Mouse (Mus musculus) MEL (cell line): Measurements from ENCODE around the gene Grap. TPM values are rescaled to one million over a fixed set of nuclear protein-coding genes. Genes with fewer than 3 reads are reported as not detected.

ENCODE experiments used
- DNase-seq: peaks from one replicate; pipeline ENCODE4 v3.0.0; 2011; ENCODE audit warnings: low read depth, low spot score
- H3K27ac ChIP-seq: 2 replicates; pipeline ENCODE4 v1.5.1; 2012; ENCODE audit warnings: low read depth, mild to moderate bottlenecking, control low read depth, low read length, moderate library complexity; ENCODE audit not compliant: control insufficient read depth
- H3K27me3 ChIP-seq, 2 experiments: fragments of 150-350 bp in 1 of 2; sonication (generic) in 1 of 2; 2 replicates each; pipeline ENCODE4 v1.6.1; 2012; ENCODE audit warnings: low read length in 2 of 2, mild to moderate bottlenecking in 2 of 2, improper control_type of control experiment in 1 of 2, moderate library complexity in 1 of 2; ENCODE audit not compliant: insufficient read depth in 2 of 2, control insufficient read depth in 1 of 2
- H3K36me3 ChIP-seq, 2 experiments: 2 replicates each; pipeline ENCODE4 v1.6.1; 2012 to 2014; ENCODE audit warnings: low read length in 2 of 2, improper control_type of control experiment in 1 of 2, inconsistent platforms in 1 of 2, mild to moderate bottlenecking in 1 of 2; ENCODE audit not compliant: insufficient read depth in 2 of 2, control insufficient read depth in 1 of 2
- H3K4me1 ChIP-seq, 2 experiments: fragments of 150-350 bp in 1 of 2; sonication (generic) in 1 of 2; 2 replicates each; pipeline ENCODE4 v1.6.1; 2012; ENCODE audit warnings: low read length in 2 of 2, improper control_type of control experiment in 1 of 2, mild to moderate bottlenecking in 1 of 2; ENCODE audit not compliant: insufficient read depth in 2 of 2, control insufficient read depth in 1 of 2
- H3K4me3 ChIP-seq, 2 experiments: fragments of 150-350 bp in 1 of 2; sonication (generic) in 1 of 2; 2 replicates each; pipeline ENCODE4 v1.5.1; 2012; ENCODE audit warnings: low read depth in 2 of 2, low read length in 2 of 2, mild to moderate bottlenecking in 2 of 2, moderate library complexity in 2 of 2, control low read depth in 1 of 2, improper control_type of control experiment in 1 of 2; ENCODE audit not compliant: control insufficient read depth in 1 of 2, insufficient read depth in 1 of 2
- H3K79me2 ChIP-seq: 2 replicates; pipeline ENCODE4 v1.6.1; 2012; ENCODE audit warnings: mild to moderate bottlenecking, low read length, moderate library complexity; ENCODE audit not compliant: control insufficient read depth, poor library complexity, insufficient read depth
- H3K9ac ChIP-seq: 2 replicates; pipeline ENCODE4 v1.6.1; 2012; ENCODE audit warnings: low read depth, mild to moderate bottlenecking, control low read depth, low read length, moderate library complexity; ENCODE audit not compliant: control insufficient read depth, poor library complexity, severe bottlenecking
- H3K9me3 ChIP-seq: fragments of 150-350 bp; sonication (generic); replicated peaks from 2 replicates; pipeline ENCODE4 v1.6.1; 2012; ENCODE audit warnings: mild to moderate bottlenecking, low read length, improper control_type of control experiment, moderate library complexity; ENCODE audit not compliant: insufficient read depth
- BHLHE40 ChIP-seq: IDR thresholded peaks from 2 replicates; pipeline ENCODE4 v1.6.1; 2012; ENCODE audit warnings: low read depth, mild to moderate bottlenecking, inconsistent platforms, low read length, improper control_type of control experiment, borderline replicate concordance
- CHD1 ChIP-seq: IDR thresholded peaks from 2 replicates; pipeline ENCODE4 v1.6.1; 2012; ENCODE audit warnings: low read depth, mild to moderate bottlenecking, inconsistent platforms, low read length, improper control_type of control experiment
- CHD2 ChIP-seq: IDR thresholded peaks from 2 replicates; pipeline ENCODE4 v1.6.1; 2011; ENCODE audit warnings: low read length, improper control_type of control experiment
- CTCF ChIP-seq, 3 experiments: IDR thresholded peaks in 2 of 3; conservative IDR thresholded peaks in 1 of 3; 2 replicates each; pipeline ENCODE4 v1.5.1; 2011 to 2012; ENCODE audit warnings: low read length in 3 of 3, low read depth in 2 of 3, mild to moderate bottlenecking in 2 of 3, improper control_type of control experiment in 1 of 3, inconsistent platforms in 1 of 3, mixed read lengths in 1 of 3, moderate library complexity in 1 of 3; ENCODE audit not compliant: control insufficient read depth in 1 of 3, insufficient read depth in 1 of 3, poor library complexity in 1 of 3, severe bottlenecking in 1 of 3
- E2F4 ChIP-seq: IDR thresholded peaks from 2 replicates; pipeline ENCODE4 v1.6.1; 2011; ENCODE audit warnings: low read depth, low read length, improper control_type of control experiment, borderline replicate concordance
- ELF1 ChIP-seq: IDR thresholded peaks from 2 replicates; pipeline ENCODE4 v1.6.1; 2014; ENCODE audit warnings: low read depth, mild to moderate bottlenecking, inconsistent platforms, low read length, improper control_type of control experiment, moderate library complexity
- EP300 ChIP-seq, 2 experiments: IDR thresholded peaks; 2 replicates each; pipeline ENCODE4 v1.6.1; 2011; ENCODE audit warnings: improper control_type of control experiment in 2 of 2, low read length in 2 of 2, low read depth in 1 of 2, mild to moderate bottlenecking in 1 of 2
- ETS1 ChIP-seq: IDR thresholded peaks from 2 replicates; pipeline ENCODE4 v1.6.1; 2012; ENCODE audit warnings: low read depth, mild to moderate bottlenecking, inconsistent platforms, low read length, improper control_type of control experiment, moderate library complexity
- GABPA ChIP-seq: IDR thresholded peaks from 2 replicates; pipeline ENCODE4 v1.6.1; 2012; ENCODE audit warnings: low read depth, mild to moderate bottlenecking, inconsistent platforms, low read length, improper control_type of control experiment, moderate library complexity
- GATA1 ChIP-seq: IDR thresholded peaks from 2 replicates; pipeline ENCODE4 v1.6.1; 2011; ENCODE audit warnings: low read depth, low read length, improper control_type of control experiment
- HCFC1 ChIP-seq: IDR thresholded peaks from 2 replicates; pipeline ENCODE4 v1.6.1; 2012; ENCODE audit warnings: low read depth, mild to moderate bottlenecking, inconsistent platforms, low read length, improper control_type of control experiment, moderate library complexity
- JUND ChIP-seq: IDR thresholded peaks from 2 replicates; pipeline ENCODE4 v1.6.1; 2011; ENCODE audit warnings: low read depth, mild to moderate bottlenecking, improper control_type of control experiment, low read length
- MAFK ChIP-seq: IDR thresholded peaks from 2 replicates; pipeline ENCODE4 v1.6.1; 2011; ENCODE audit warnings: low read depth, mild to moderate bottlenecking, low read length, improper control_type of control experiment, borderline replicate concordance
- MAX ChIP-seq: IDR thresholded peaks from 2 replicates; pipeline ENCODE4 v1.6.1; 2011; ENCODE audit warnings: low read length, improper control_type of control experiment
- MAZ ChIP-seq: IDR thresholded peaks from 2 replicates; pipeline ENCODE4 v1.6.1; 2012; ENCODE audit warnings: low read depth, mild to moderate bottlenecking, inconsistent platforms, low read length, improper control_type of control experiment
- MEF2A ChIP-seq: IDR thresholded peaks from 2 replicates; pipeline ENCODE4 v1.6.1; 2014; ENCODE audit warnings: low read depth, mild to moderate bottlenecking, inconsistent platforms, low read length, improper control_type of control experiment; ENCODE audit not compliant: poor library complexity, insufficient replicate concordance, severe bottlenecking; ENCODE audit errors: extremely low read depth
- MXI1 ChIP-seq: IDR thresholded peaks from 2 replicates; pipeline ENCODE4 v1.6.1; 2011; ENCODE audit warnings: mild to moderate bottlenecking, low read depth, low read length, improper control_type of control experiment
- MYB ChIP-seq: IDR thresholded peaks from 2 replicates; pipeline ENCODE4 v1.6.1; 2011; ENCODE audit warnings: mild to moderate bottlenecking, low read depth, low read length, improper control_type of control experiment
- MYC ChIP-seq: IDR thresholded peaks from 2 replicates; pipeline ENCODE4 v1.6.1; 2011; ENCODE audit warnings: low read depth, mild to moderate bottlenecking, low read length, improper control_type of control experiment, moderate library complexity
- NELFE ChIP-seq: IDR thresholded peaks from 2 replicates; pipeline ENCODE4 v1.6.1; 2011; ENCODE audit warnings: low read depth, low read length, improper control_type of control experiment
- POLR2AphosphoS5 ChIP-seq: IDR thresholded peaks from 2 replicates; pipeline ENCODE4 v1.6.1; 2012; ENCODE audit warnings: low read depth, borderline replicate concordance, mild to moderate bottlenecking, inconsistent platforms, low read length, moderate library complexity, mixed read lengths
- RCOR1 ChIP-seq: IDR thresholded peaks from 2 replicates; pipeline ENCODE4 v1.6.1; 2012; ENCODE audit warnings: low read depth, mild to moderate bottlenecking, inconsistent platforms, low read length, improper control_type of control experiment
- SIN3A ChIP-seq: IDR thresholded peaks from 2 replicates; pipeline ENCODE4 v1.6.1; 2012; ENCODE audit warnings: low read length, improper control_type of control experiment, inconsistent platforms
- TAL1 ChIP-seq: IDR thresholded peaks from 2 replicates; pipeline ENCODE4 v1.6.1; 2012; ENCODE audit warnings: mild to moderate bottlenecking, inconsistent platforms, low read length, moderate library complexity, mixed read lengths
- TBP ChIP-seq: IDR thresholded peaks from 2 replicates; pipeline ENCODE4 v1.8.0; 2011; ENCODE audit warnings: low read depth, low read length, improper control_type of control experiment
- USF1 ChIP-seq: IDR thresholded peaks from 2 replicates; pipeline ENCODE4 v1.6.1; 2014; ENCODE audit warnings: low read depth, mild to moderate bottlenecking, inconsistent platforms, low read length, improper control_type of control experiment, moderate library complexity
- ZC3H11A ChIP-seq: IDR thresholded peaks from 2 replicates; pipeline ENCODE4 v1.6.1; 2012; ENCODE audit warnings: low read depth, mild to moderate bottlenecking, inconsistent platforms, low read length, improper control_type of control experiment
- ZKSCAN1 ChIP-seq: IDR thresholded peaks from 2 replicates; pipeline ENCODE4 v1.6.1; 2012; ENCODE audit warnings: low read depth, mild to moderate bottlenecking, inconsistent platforms, low read length, improper control_type of control experiment, moderate library complexity
- ZMIZ1 ChIP-seq: IDR thresholded peaks from 2 replicates; pipeline ENCODE4 v1.6.1; 2012; ENCODE audit warnings: low read depth, mild to moderate bottlenecking, inconsistent platforms, low read length, improper control_type of control experiment, moderate library complexity
- ZNF384 ChIP-seq: IDR thresholded peaks from 2 replicates; pipeline ENCODE4 v1.6.1; 2012; ENCODE audit warnings: low read depth, mild to moderate bottlenecking, inconsistent platforms, low read length, improper control_type of control experiment
- polyA plus RNA-seq, 2 experiments: library from polyadenylated mRNA; stranded (reverse) in 1 of 2; unstranded in 1 of 2; fragments of >175 nt in 1 of 2; fragments of >200 nt in 1 of 2; gene quantifications; 2 replicates each; pipeline versions ENCODE4 v1.2.1 to v1.2.4; 2012; ENCODE audit warnings: low replicate concordance in 2 of 2, low read depth in 1 of 2; ENCODE audit not compliant: insufficient read length in 2 of 2, insufficient read depth in 1 of 2, missing spikeins in 1 of 2
- total RNA-seq: library from RNA; depleted of rRNA; stranded (reverse); fragments of 300-350 nt; gene quantifications from 2 replicates; pipeline ENCODE4 v1.2.3, GENCODE M21; 2012

Gene Grap
- total and polyA plus RNA-seq, 3 experiments = 1.8 to 2.3 TPM; not detected in 1

GRCm38 (mm10) chr11:61647956-61648748, 4.9 kb upstream of the Grap start:
- H3K27ac ChIP-seq = no peak overlapping the region
- H3K27me3 ChIP-seq = no peaks in the 10 kb centered on the region; a peak in 1 of 4 replicates
- H3K9me3 ChIP-seq = no peaks in the 10 kb centered on the region
- DNase-seq = peak; percentile 66
- no peak for TF ChIP-seq JUND
- no peak for TF ChIP-seq GABPA
- 0 out of 2 replicates have a peak, but pooled peaks have one; percentile 17 for TF ChIP-seq GATA1
- TF ChIP-seq BHLHE40 = peak; percentile 92
- TF ChIP-seq ZC3H11A = no peak
- no peak for TF ChIP-seq MAFK
- no peak for TF ChIP-seq USF1
- no peak for TF ChIP-seq MXI1
- no peak for TF ChIP-seq CTCF (IDR thresholded peaks at IDR 0.05 in 2 of 3, conservative IDR thresholded peaks at IDR 0.05 in 1 of 3; ENCODE audit: control insufficient read depth in 1 of 3, insufficient read depth in 1 of 3, low read depth in 2 of 3, low read length in 3 of 3, poor library complexity in 1 of 3, severe bottlenecking in 1 of 3)
- no peak for TF ChIP-seq MEF2A
- 0 out of 2 replicates have a peak, but pooled peaks have one; percentile 31 for TF ChIP-seq MAX
- no peak for TF ChIP-seq POLR2AphosphoS5
- TF ChIP-seq MYC = no peak
- TF ChIP-seq HCFC1 = no peak
- no peak for TF ChIP-seq MYB
- TF ChIP-seq RCOR1 = peak; percentile 80
- peak; percentile 50 to 53; a peak in 3 of 4 replicates for TF ChIP-seq EP300 (IDR thresholded peaks at IDR 0.05; ENCODE audit: low read depth in 1 of 2, low read length in 2 of 2)
- no peak for TF ChIP-seq E2F4
- TF ChIP-seq ZMIZ1 = no peak
- H3K4me3 ChIP-seq = no peak overlapping the region
- no peak overlapping the region for H3K9ac ChIP-seq
- H3K79me2 ChIP-seq = no peaks in the 10 kb centered on the region
- peaks cover 9 to 37% of the 10 kb centered on the region in 2 experiments for H3K4me1 ChIP-seq
- H3K36me3 ChIP-seq = peaks cover 0 to 16% of the 10 kb centered on the region in 2 experiments; a peak in 2 of 4 replicates

GRCm38 (mm10) chr11:61648749-61649115, 4.3 kb upstream of the Grap start:
- H3K79me2 ChIP-seq = no peaks in the 10 kb centered on the region
- H3K4me3 ChIP-seq = no peak overlapping the region
- peaks cover 0 to 16% of the 10 kb centered on the region in 2 experiments; a peak in 2 of 4 replicates for H3K36me3 ChIP-seq
- peaks cover 9 to 38% of the 10 kb centered on the region in 2 experiments for H3K4me1 ChIP-seq
- no peak overlapping the region for H3K9ac ChIP-seq
- H3K27ac ChIP-seq = no peak overlapping the region
- no peak for DNase-seq
- H3K9me3 ChIP-seq = no peaks in the 10 kb centered on the region
- H3K27me3 ChIP-seq = no peaks in the 10 kb centered on the region; a peak in 1 of 4 replicates
- TF ChIP-seq GABPA = no peak
- TF ChIP-seq ZNF384 = no peak
- TF ChIP-seq CHD1 = no peak
- no peak for TF ChIP-seq HCFC1
- no peak for TF ChIP-seq CHD2
- no peak for TF ChIP-seq TBP
- no peak for TF ChIP-seq ETS1
- TF ChIP-seq SIN3A = no peak
- no peak for TF ChIP-seq TAL1
- no peak for TF ChIP-seq CTCF (IDR thresholded peaks at IDR 0.05 in 2 of 3, conservative IDR thresholded peaks at IDR 0.05 in 1 of 3; ENCODE audit: control insufficient read depth in 1 of 3, insufficient read depth in 1 of 3, low read depth in 2 of 3, low read length in 3 of 3, poor library complexity in 1 of 3, severe bottlenecking in 1 of 3)
- no peak for TF ChIP-seq MAZ
- TF ChIP-seq E2F4 = no peak
- TF ChIP-seq NELFE = no peak
- no peak for TF ChIP-seq POLR2AphosphoS5
- TF ChIP-seq JUND = no peak
- TF ChIP-seq RCOR1 = no peak
- no peak for TF ChIP-seq GATA1
- TF ChIP-seq ELF1 = no peak
- no peak for TF ChIP-seq ZKSCAN1
